In genomic region chr6:140258101-140258500, GRCm38 (mm10) we compare ENCODE assay signal across 18 mouse cellular contexts.
DNase-seq lines count a peak whose midpoint lies in the region; ATAC-seq lines count a peak whose summit lies in the region.
"Had no signal": no experiment of that assay in that cellular context is flagged by ENCODE, and none has a peak within 500 bp of the region (broad histone marks: within the 10 kb centered on the region; RNA-seq: fewer than 3 reads in every experiment).

No protein-coding gene starts in this region.

- 0 out of 2 replicates have a peak, but pooled peaks cover 2% of the 10 kb centered on the region for H3K4me1 ChIP-seq in kidney, embryonic 14.5 days (ENCODE audit: control insufficient read depth, insufficient read depth, low read length)
- no peaks in the 10 kb centered on the region for H3K4me1 ChIP-seq in midbrain, embryonic 15.5 days
- H3K4me1 ChIP-seq: embryonic facial prominence, embryonic 10.5 days; forebrain, embryonic 13.5 days; heart, embryonic 13.5 days had no signal

- WGBS in kidney, embryonic 14.5 days, result 49% methylated on average over 5 of the region's 5 CpGs
- 79% methylated on average over 5 of the region's 5 CpGs for WGBS in midbrain, embryonic 15.5 days

- ATAC-seq in kidney, embryonic 14.5 days (ENCODE audit: low FRiP score, low TSS enrichment), result peak; percentile 85
- no peak for ATAC-seq in midbrain, embryonic 15.5 days (replicated peaks)
- ATAC-seq: forebrain, embryonic 13.5 days; forebrain, postnatal 0 days had no signal

- DNase-seq in kidney, adult 11 months, result peak; percentile 57
- DNase-seq in kidney, adult 18-20 months, result no peak
- peak; percentile 17 for DNase-seq in kidney, postnatal 10 days
- DNase-seq in kidney, postnatal 4 days, result peak; percentile 16 to 27
- DNase-seq in gastrocnemius, postnatal 14 days, result no peak
- DNase-seq in thymus, postnatal 0 days (ENCODE audit: low spot score), result no peak
- DNase-seq: adrenal gland, postnatal 10 days; cerebellum, adult 2 months; cerebellum, postnatal 10 days; forebrain, postnatal 0 days; gastrocnemius, postnatal 25 days; heart, postnatal 4 days had no signal

- no peaks in the 10 kb centered on the region for H3K9me3 ChIP-seq in kidney, embryonic 14.5 days (ENCODE audit: control insufficient read depth, low read length)
- H3K9me3 ChIP-seq in midbrain, embryonic 15.5 days, result no peaks in the 10 kb centered on the region
- H3K9me3 ChIP-seq: embryonic facial prominence, embryonic 10.5 days; forebrain, embryonic 13.5 days; heart, embryonic 13.5 days had no signal

- H3K27ac ChIP-seq in kidney, embryonic 14.5 days (ENCODE audit: low read depth, low read length), result no peak overlapping the region
- no peak overlapping the region for H3K27ac ChIP-seq in midbrain, embryonic 15.5 days
- H3K27ac ChIP-seq: embryonic facial prominence, embryonic 10.5 days; forebrain, embryonic 13.5 days; heart, embryonic 13.5 days; hindbrain, embryonic 14.5 days had no signal

- H3K4me2 ChIP-seq in kidney, embryonic 14.5 days (replicated peaks; ENCODE audit: low read depth, low read length), result no peak overlapping the region
- no peak overlapping the region for H3K4me2 ChIP-seq in midbrain, embryonic 15.5 days
- H3K4me2 ChIP-seq: forebrain, embryonic 13.5 days; heart, embryonic 13.5 days; hindbrain, embryonic 14.5 days had no signal

- no peak overlapping the region for H3K9ac ChIP-seq in kidney, embryonic 14.5 days (ENCODE audit: low read depth, low read length)
- H3K9ac ChIP-seq in midbrain, embryonic 15.5 days, result no peak overlapping the region
- H3K9ac ChIP-seq: forebrain, embryonic 13.5 days; forebrain, postnatal 0 days; heart, embryonic 13.5 days; hindbrain, embryonic 14.5 days had no signal

- H3K27me3 ChIP-seq in kidney, embryonic 14.5 days (ENCODE audit: control insufficient read depth, insufficient read depth, low read length), result no peaks in the 10 kb centered on the region
- H3K27me3 ChIP-seq in midbrain, embryonic 15.5 days (replicated peaks), result no peaks in the 10 kb centered on the region
- H3K27me3 ChIP-seq: forebrain, embryonic 13.5 days; heart, embryonic 13.5 days had no signal

- H3K36me3 ChIP-seq in kidney, embryonic 14.5 days (ENCODE audit: control insufficient read depth, insufficient read depth, low read length), result no peaks in the 10 kb centered on the region
- no peaks in the 10 kb centered on the region for H3K36me3 ChIP-seq in midbrain, embryonic 15.5 days (replicated peaks)
- H3K36me3 ChIP-seq: embryonic facial prominence, embryonic 10.5 days; heart, embryonic 13.5 days had no signal

- intact Hi-C loops in gastrocnemius, postnatal 14 days (cut with DNase I; ENCODE audit: low total_unique reads), result no loop called here

- H3K4me3 ChIP-seq in kidney, embryonic 14.5 days (ENCODE audit: low read length), result no peak overlapping the region
- H3K4me3 ChIP-seq in midbrain, embryonic 15.5 days, result no peak overlapping the region
- H3K4me3 ChIP-seq: embryonic facial prominence, embryonic 10.5 days; forebrain, embryonic 13.5 days; heart, embryonic 13.5 days had no signal

Comparison
In these comparisons a context has a peak if more than half of its experiments do, and no peak if none do; other contexts are left out.
1. DNase-seq: peak in kidney, adult 11 months (single experiment), kidney, postnatal 10 days (single experiment) and kidney, postnatal 4 days (2 of 2); none in kidney, adult 18-20 months (single experiment), gastrocnemius, postnatal 14 days (single experiment) and thymus, postnatal 0 days (single experiment).